Mouse (Mus musculus): ENCODE measurements around the gene Limch1.

The Limch1 gene

DNA sequence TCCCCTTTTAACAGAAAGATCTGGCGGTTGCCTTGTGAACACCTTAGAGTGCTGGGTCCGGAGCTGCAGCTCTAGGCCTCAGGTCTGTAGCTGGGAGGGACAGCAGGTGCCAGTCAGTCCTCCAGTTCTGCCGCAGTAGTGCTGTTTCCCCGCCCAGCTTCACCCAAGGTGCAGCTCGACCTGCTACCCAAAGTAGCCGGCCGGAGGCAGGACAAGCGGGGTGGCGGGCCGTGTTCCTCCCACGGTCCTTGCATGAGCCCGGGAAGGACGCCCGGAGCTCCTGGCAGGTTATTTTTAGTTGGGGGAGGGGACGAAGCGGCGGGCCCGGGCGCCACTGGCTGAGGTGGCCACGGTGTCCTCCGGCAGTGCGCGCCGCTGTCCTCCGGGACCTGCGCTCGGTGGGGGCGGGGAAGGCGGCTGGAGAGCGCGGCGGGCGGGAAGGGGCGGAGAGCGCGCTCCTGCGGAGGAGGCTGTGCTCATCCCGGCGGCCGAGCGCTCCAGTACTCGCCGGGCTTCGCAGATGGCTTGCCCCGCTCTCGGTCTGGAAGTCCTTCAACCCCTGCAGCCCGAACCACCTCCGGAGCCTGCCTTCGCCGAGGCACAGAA lies at the start of gene Limch1:
Gene Limch1, plus strand, starts transcription at position 438 of the 606 bp plus-strand sequence.
- DNase-seq (ENCODE audit: low spot score) = peak; percentile 47

DNA sequence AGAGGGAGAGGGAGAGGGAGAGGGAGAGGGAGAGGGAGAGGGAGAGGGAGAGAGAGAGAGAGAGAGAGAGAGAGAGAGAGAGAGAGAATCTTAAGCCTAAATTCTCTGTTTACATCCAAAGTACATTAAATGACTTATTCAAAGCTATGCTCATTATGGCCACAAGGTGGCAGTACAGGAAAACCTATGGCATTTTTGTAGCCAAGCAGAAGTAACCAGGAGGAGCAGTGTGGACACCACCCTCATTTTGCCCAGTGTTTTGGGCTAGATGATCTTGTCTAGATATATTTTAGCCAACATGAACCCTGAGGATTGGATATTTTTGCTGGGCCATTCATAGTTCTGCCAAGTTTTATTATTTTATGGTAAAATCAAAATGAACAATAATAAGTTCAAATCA lies 48.5 kb upstream of the Limch1 start:
- DNase-seq (ENCODE audit: low spot score) = no peak

- no peak for DNase-seq (ENCODE audit: low spot score)
Measured at GRCm38 (mm10) chr5:66699911-66700310, 45.7 kb upstream of the Limch1 start.

- no peak for DNase-seq (ENCODE audit: low spot score)
Measured at GRCm38 (mm10) chr5:66701951-66702350, 43.7 kb upstream of the Limch1 start.

GRCm38 (mm10) chr5:66703317-66704004 lies 42.2 kb upstream of the Limch1 start:
- DNase-seq (ENCODE audit: low spot score) = peak; percentile 48

- DNase-seq (ENCODE audit: low spot score) = no peak
Measured at GRCm38 (mm10) chr5:66707859-66708258, 37.8 kb upstream of the Limch1 start.

DNA sequence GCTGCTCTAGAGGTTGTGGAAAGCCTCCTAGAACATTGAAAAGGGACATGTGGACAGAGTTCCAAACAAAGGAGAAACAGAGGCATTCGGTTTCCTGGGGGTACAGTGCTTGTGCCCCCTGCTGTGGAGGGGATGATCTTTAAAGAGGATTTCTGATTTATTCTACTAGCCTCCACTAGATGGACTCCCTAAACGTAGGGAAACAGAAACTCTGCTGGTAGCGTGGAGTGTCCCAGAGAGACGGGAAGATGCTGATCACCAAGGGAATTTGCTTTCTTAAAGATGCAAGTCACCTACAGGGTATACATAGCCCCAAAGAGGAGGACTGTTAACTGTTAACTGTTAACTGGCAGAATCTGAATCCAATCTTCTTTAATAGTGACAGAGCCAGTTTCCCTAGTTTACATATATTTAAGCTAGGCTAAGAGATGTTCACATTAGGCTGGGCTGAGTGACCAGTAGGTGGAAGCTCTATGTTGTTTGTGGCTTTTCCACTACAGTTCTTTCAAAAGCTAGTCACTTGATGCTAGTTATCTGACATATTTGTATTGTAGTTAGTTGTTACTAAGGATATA lies 35.1 kb upstream of the Limch1 start:
- no peak for DNase-seq (ENCODE audit: low spot score)

DNA sequence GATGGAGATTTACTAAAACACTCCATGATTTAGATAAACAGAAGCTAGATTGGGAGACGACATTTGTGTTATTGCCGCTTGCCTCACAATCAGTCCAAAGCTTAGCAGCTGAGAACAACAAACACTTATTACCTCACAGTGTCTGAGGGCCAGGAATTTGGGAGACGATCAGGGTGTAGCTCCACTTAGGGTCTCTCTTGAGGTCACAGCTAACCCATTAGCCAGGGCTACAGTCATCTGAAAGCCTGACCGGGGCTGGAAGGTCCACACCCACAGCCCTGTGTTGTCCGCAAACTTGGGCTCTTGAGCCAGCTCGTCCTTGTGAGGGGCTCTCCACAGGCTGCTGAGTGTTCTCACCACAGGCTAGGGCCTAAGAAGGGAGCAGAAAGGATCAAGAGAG lies 32.8 kb upstream of the Limch1 start:
- no peak for DNase-seq (ENCODE audit: low spot score)

- no peak for DNase-seq (ENCODE audit: low spot score)
Measured at GRCm38 (mm10) chr5:66715498-66715931, 30.1 kb upstream of the Limch1 start.

GRCm38 (mm10) chr5:66717931-66718330 lies 27.7 kb upstream of the Limch1 start:
- no peak for DNase-seq (ENCODE audit: low spot score)

GRCm38 (mm10) chr5:66718413-66718812 lies 27.2 kb upstream of the Limch1 start:
- no peak for DNase-seq (ENCODE audit: low spot score)

- DNase-seq (ENCODE audit: low spot score) = no peak
Measured at GRCm38 (mm10) chr5:66718880-66719279, 26.7 kb upstream of the Limch1 start.

DNA sequence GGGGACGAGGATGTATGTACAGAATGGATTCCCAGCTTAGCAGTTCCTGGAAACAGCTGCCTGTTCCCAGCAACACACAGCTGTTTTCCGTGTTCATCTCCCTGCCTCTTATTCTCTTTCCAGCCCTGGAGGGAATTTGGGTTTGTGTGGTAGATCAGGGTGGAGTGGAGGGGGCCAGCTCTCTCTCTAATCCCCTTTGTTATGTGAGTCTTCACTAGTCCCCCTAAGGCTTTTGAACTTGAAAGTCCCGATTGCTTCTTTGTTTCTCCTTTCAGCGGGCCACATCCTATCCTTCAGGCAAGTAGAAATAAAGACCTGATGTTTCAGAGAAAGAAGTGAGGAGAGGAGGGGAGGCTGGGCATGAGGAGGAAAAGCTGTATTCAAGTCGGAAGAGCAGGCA lies 24.7 kb upstream of the Limch1 start:
- DNase-seq (ENCODE audit: low spot score) = no peak

DNA sequence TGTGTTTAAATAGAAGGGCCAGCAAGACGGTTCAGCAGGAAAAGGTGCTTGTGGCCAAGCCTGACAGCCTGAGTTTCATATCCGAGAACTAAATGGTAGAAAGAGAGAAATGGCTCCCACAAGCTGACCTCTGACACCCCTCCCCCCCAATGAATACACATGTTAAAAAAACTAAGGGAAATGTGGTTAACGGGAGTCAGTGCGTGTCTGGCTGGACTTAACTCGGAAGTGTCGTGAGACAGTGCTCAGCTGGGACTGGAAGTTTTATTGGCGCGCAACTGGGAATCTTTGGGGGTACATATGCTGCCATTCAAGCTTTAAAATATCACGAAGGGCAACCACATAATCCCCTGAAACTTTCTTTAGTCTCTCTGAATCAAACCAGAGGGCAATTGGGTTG lies 23.0 kb upstream of the Limch1 start:
- DNase-seq (ENCODE audit: low spot score) = no peak

DNA sequence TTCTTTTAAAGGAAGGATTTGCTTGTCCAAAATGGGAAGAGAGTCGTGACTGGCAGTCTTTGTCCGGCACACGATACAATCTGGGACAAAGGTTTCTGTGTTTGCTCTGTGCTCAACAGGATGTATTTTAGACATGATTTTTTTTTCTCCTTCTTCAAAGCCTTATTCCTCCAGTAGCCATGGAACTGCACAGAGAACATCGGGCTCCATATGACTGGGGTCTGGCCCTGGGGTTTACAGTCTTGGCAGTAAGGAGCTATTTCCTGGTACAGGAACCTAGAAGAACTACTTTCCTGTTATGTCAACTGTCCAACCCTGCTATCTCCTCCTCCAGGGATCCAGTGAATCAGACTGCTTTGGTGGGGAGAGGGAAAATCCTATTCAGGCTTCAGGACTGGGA lies 22.6 kb upstream of the Limch1 start:
- no peak for DNase-seq (ENCODE audit: low spot score)

DNA sequence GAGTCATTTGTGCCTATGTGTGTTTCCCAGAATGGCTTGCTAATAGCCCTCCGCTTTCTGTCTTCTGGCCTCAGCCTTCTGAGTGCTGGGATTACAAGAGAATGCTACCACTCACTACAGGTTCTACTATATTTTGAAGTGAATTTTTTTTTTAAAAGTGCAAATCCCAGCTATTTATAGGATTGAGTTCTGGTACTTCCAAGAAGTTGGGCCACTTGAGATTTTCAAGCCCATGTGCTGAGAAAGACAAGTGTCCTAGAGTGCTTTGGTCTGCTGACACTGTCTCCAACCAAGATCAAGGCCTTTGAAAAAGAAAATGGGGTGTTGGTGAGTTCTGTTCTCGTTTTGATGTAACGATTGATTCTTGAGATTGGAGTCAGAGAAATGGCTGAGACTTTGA lies 22.0 kb upstream of the Limch1 start:
- no peak for DNase-seq (ENCODE audit: low spot score)

DNA sequence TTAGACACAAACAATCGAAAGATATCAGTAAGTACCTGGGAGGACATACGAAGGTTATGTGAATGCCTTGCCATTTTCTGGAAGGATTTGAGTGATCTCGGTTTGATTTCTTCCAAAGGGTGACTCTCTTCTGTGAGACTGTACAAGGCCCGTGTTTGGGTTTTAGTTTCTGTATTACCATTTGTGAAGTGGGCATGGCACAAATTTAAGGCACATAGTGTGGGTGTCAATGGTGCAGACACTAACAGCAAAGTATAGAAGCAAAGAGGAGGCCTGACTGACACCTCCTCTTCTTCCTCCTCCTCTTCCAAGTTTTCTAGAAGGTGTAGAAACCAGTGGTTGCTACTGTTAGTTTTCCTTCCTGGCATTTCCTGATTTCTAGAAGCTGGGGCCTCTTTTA lies 16.3 kb upstream of the Limch1 start:
- DNase-seq (ENCODE audit: low spot score) = no peak

DNA sequence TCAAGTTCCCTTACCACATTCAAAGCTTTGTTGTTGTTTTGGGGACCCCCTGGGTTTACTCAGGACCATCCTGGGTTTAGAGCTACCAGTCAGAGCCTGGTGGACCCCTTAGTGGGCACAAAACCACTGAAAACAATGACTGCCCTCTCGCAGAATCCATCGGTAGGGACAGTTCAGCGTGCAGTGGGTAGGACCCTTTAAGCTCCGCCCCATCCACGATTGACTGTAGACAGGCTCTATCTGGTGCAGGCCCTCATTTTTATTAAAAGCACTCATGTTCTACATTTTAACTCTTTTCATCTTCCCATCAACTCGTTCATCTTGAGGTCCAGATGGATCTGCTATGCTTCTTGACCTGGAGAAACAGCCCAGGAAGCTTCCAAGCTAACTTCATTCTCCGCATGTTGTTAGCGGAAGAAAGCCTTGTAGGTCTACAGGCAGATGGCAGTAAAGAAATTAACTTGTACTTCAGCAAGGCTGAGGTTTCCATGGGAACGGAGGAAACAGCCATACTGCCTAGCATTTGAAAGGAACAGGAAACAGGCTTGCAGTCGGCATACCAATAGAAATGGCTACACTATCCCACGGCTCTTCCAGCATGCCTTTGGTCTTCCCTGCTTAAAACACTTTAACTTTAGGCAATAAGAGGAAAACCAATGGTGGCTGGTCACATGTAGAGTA lies 14.9 kb upstream of the Limch1 start:
- peak; percentile 10 for DNase-seq (ENCODE audit: low spot score)

DNA sequence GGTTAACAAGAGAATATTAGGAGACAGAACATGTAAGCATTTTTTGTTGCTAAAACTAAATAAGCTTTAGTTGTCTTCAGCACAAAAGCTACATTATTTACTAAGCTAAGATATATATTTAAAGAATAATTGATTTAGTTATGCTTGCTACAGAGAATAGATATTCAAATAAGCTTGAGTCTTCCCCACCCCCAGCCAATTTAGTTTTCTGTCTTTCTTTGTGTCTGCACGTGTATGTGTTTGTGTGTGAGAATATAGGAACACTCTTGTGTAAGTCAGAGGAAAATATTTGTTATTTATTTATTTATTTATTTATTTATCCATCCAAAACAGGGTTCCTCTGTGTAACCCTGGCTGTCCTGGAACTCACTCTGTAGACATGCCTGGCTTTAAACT lies 14.3 kb upstream of the Limch1 start:
- no peak for DNase-seq (ENCODE audit: low spot score)

GRCm38 (mm10) chr5:66733556-66733955 lies 12.1 kb upstream of the Limch1 start:
- DNase-seq (ENCODE audit: low spot score) = no peak

GRCm38 (mm10) chr5:66739376-66739775 lies 6.3 kb upstream of the Limch1 start:
- DNase-seq (ENCODE audit: low spot score) = no peak

GRCm38 (mm10) chr5:66745996-66746681 lies 512 bp downstream of the Limch1 start:
- DNase-seq (ENCODE audit: low spot score) = peak; percentile 7
